Mouse (Mus musculus) ES-E14 (cell line): ENCODE measurements around the gene Gm20683. TPM values are rescaled to one million over a fixed set of nuclear protein-coding genes. Genes with fewer than 3 reads are reported as not detected.

ENCODE experiments used
- DNase-seq: peaks from one replicate; pipeline ENCODE4 v3.0.0-alpha.2; 2013; ENCODE audit warnings: low read depth, low spot score
- H3K27ac ChIP-seq: 2 replicates; pipeline ENCODE4 v1.5.1; 2012; ENCODE audit warnings: low read depth, mild to moderate bottlenecking, low read length, moderate library complexity, mixed read lengths; ENCODE audit not compliant: poor library complexity, insufficient read depth, severe bottlenecking
- H3K36me3 ChIP-seq: 2 replicates; pipeline ENCODE4 v1.6.1; 2012; ENCODE audit warnings: mild to moderate bottlenecking, low read length, moderate library complexity, mixed read lengths; ENCODE audit not compliant: control insufficient read depth, poor library complexity, insufficient read depth, severe bottlenecking
- H3K4me1 ChIP-seq, 2 experiments: fragments of 150-350 bp in 1 of 2; sonication (generic) in 1 of 2; 2 replicates each; pipeline ENCODE4 v1.6.1; 2012; ENCODE audit warnings: low read length in 2 of 2, mild to moderate bottlenecking in 1 of 2, mixed read lengths in 1 of 2; ENCODE audit not compliant: control insufficient read depth in 2 of 2, insufficient read depth in 2 of 2, poor library complexity in 1 of 2
- H3K4me3 ChIP-seq, 2 experiments: fragments of 150-350 bp in 1 of 2; sonication (generic) in 1 of 2; 2 replicates each; pipeline ENCODE4 v1.5.1; 2012; ENCODE audit warnings: low read length in 2 of 2, low read depth in 1 of 2, mild to moderate bottlenecking in 1 of 2, mixed read lengths in 1 of 2; ENCODE audit not compliant: insufficient read depth in 1 of 2, poor library complexity in 1 of 2, severe bottlenecking in 1 of 2
- H3K9ac ChIP-seq: 2 replicates; pipeline ENCODE4 v1.6.1; 2012; ENCODE audit warnings: low read depth, mild to moderate bottlenecking, low read length, mixed read lengths; ENCODE audit not compliant: poor library complexity, insufficient read depth, severe bottlenecking
- H3K9me3 ChIP-seq: fragments of 150-350 bp; sonication (generic); 2 replicates; pipeline ENCODE4 v1.6.1; 2012; ENCODE audit warnings: low read depth, mild to moderate bottlenecking, low read length; ENCODE audit not compliant: control insufficient read depth, insufficient read depth
- CHD2 ChIP-seq: IDR thresholded peaks from 2 replicates; pipeline ENCODE4 v1.6.1; 2014; ENCODE audit warnings: mild to moderate bottlenecking, low read depth, low read length, inconsistent platforms
- HCFC1 ChIP-seq: IDR thresholded peaks from 2 replicates; pipeline ENCODE4 v1.6.1; 2012; ENCODE audit warnings: low read length, inconsistent platforms, borderline replicate concordance; ENCODE audit not compliant: insufficient read depth
- MAFK ChIP-seq: IDR thresholded peaks from 2 replicates; pipeline ENCODE4 v1.6.1; 2014; ENCODE audit warnings: mild to moderate bottlenecking, low read depth, low read length, inconsistent platforms; ENCODE audit not compliant: insufficient read depth
- ZC3H11A ChIP-seq: IDR thresholded peaks from 2 replicates; pipeline ENCODE4 v1.6.1; 2012; ENCODE audit warnings: low read depth, mild to moderate bottlenecking, inconsistent platforms, low read length, borderline replicate concordance
- ZNF384 ChIP-seq: IDR thresholded peaks from 2 replicates; pipeline ENCODE4 v1.6.1; 2012; ENCODE audit warnings: low read depth, low read length, inconsistent platforms
- in situ Hi-C, 2 experiments: fragments of 600-800 bp; cut with MboI; formaldehyde crosslinking; loops; one replicate each; pipeline ENCODE4 v1.15.1; 2025; ENCODE audit warnings: low sequenced_read_pairs in 2 of 2, inconsistent platforms in 1 of 2; ENCODE audit not compliant: unreplicated experiment in 2 of 2
- total RNA-seq: library from RNA; depleted of rRNA; stranded (reverse); fragments of 300-350 nt; gene quantifications from 2 replicates; pipeline ENCODE4 v1.2.3, GENCODE M21; 2012

Gm20683 gene
- total RNA-seq, 1 experiment: 2.0 TPM

DNA sequence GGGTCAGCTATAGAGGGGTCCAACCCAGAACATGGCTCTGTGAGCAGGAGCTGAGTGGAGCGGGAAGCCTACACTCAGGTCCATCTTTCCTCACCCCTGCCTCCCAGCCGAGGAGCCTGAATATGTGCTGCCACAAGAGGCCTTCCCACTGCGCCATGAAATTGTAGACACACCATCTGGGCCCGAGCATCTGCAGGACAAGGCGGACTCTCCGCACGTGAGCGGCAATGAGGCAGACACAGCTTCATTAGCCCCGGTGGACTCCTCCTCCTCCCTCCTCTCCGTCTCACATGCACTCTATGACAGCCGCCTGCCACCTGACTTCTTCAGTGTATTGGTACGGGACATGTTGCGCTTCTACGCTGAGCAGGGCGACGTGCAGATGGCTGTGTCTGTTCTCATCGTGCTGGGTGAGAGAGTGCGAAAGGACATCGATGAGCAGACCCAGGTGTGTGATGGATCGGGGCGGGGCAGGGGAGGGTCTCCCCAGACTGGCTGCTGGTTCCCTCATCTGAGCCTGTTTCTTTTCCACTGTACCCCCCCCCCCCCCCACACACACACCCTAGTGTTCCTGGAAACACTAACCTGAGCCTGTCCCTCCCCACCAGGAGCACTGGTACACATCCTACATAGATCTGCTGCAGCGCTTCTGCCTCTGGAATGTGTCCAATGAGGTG is 13.9 kb downstream of the Gm20683 start:
- Histone ChIP-seq H3K4me3 (no peak overlapping the region), H3K9ac (no peak overlapping the region), H3K9me3 (no peaks in the 10 kb centered on the region), H3K36me3 (peaks cover 47% of the 10 kb centered on the region), H3K27ac (no peak overlapping the region), H3K4me1 (peaks cover 2 to 28% of the 10 kb centered on the region in 2 experiments; a peak in 2 of 4 replicates)
- no peak for TF ChIP-seq MAFK
- TF ChIP-seq CHD2: no peak
- no peak for TF ChIP-seq ZC3H11A
- no peak for TF ChIP-seq HCFC1
- no peak for TF ChIP-seq ZNF384
- in situ Hi-C loops: no loop called here
- DNase-seq: no peak

DNA sequence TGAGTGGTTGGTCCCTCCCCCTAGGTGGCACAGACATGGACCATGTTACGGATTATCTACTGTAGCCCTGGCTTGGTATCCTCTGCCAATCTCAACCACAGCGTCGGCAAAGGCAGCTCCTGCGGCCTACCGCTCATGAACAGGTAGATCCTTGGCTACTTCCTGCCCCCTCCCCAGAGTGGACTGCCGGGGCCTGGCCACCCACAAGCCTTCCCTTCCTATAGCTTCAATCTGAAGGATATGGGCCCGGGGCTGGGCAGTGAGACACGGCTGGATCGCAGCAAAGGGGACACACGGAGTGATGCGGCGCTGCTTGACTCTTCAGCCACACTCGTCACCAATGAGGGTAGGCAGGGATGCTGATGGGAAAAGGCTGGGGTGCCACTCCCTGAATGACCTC is 14.6 kb downstream of the Gm20683 start:
- no peak for TF ChIP-seq ZC3H11A
- no peak for TF ChIP-seq ZNF384
- no peak for TF ChIP-seq MAFK
- no peak for TF ChIP-seq HCFC1
- no peak for TF ChIP-seq CHD2
- no peak for DNase-seq
- Histone ChIP-seq H3K27ac (no peak overlapping the region), H3K4me1 (peaks cover 2 to 28% of the 10 kb centered on the region in 2 experiments; a peak in 2 of 4 replicates), H3K4me3 (no peak overlapping the region), H3K9ac (no peak overlapping the region), H3K36me3 (peaks cover 47% of the 10 kb centered on the region), H3K9me3 (no peaks in the 10 kb centered on the region)
- in situ Hi-C loops: no loop called here

- in situ Hi-C loops: no loop called here
- H3K4me1 ChIP-seq: peaks cover 0 to 21% of the 10 kb centered on the region in 2 experiments; a peak in 2 of 4 replicates
Observed at GRCm38 (mm10) chr17:25825984-25826570, 15.5 kb downstream of the Gm20683 start.

GRCm38 (mm10) chr17:25825311-25825710 is 16.3 kb downstream of the Gm20683 start:
- H3K9ac ChIP-seq: no peak overlapping the region
- TF ChIP-seq HCFC1 (no peak), ZNF384 (no peak)
- no peak overlapping the region for H3K27ac ChIP-seq
- H3K4me1 ChIP-seq: peaks cover 0 to 21% of the 10 kb centered on the region in 2 experiments; a peak in 2 of 4 replicates
- in situ Hi-C loops: no loop called here
- peaks cover 30% of the 10 kb centered on the region for H3K36me3 ChIP-seq
- H3K4me3 ChIP-seq: no peak overlapping the region
- no peak for DNase-seq
- no peaks in the 10 kb centered on the region for H3K9me3 ChIP-seq

More at GRCm38 (mm10) chr17:25825984-25826570, 15.5 kb downstream of the Gm20683 start:
- TF ChIP-seq ZNF384 (no peak), CHD2 (no peak), MAFK (no peak), HCFC1 (no peak), ZC3H11A (no peak)
- no peak for DNase-seq
- Histone ChIP-seq H3K9ac (no peak overlapping the region), H3K27ac (no peak overlapping the region), H3K9me3 (no peaks in the 10 kb centered on the region), H3K36me3 (peaks cover 37% of the 10 kb centered on the region), H3K4me3 (no peak overlapping the region)
